Mouse (Mus musculus): ENCODE results near the gene Igf2bp2.

The Igf2bp2 gene

DNA sequence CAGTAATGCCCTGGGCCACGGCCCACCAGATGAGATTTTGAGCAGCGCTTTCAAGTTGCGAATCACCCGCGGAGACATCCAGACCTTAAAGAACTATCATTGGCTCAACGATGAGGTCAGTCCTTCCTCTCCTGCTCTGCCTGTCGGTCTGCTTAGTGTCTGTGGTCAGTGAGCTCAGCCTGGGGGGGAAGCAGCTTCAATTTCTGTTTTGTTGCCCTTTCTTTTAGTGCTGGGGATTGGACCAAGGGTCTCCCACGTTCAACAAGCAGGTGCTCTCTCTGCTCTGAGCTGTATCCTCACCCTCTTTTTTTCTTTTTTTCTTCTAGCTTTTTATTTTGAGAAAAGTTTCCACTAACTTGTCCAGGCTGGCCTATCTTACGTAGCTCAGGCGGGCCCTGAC is 124.5 kb downstream of the Igf2bp2 start:
- in situ Hi-C loops (cut with MboI) = no loop called here

DNA sequence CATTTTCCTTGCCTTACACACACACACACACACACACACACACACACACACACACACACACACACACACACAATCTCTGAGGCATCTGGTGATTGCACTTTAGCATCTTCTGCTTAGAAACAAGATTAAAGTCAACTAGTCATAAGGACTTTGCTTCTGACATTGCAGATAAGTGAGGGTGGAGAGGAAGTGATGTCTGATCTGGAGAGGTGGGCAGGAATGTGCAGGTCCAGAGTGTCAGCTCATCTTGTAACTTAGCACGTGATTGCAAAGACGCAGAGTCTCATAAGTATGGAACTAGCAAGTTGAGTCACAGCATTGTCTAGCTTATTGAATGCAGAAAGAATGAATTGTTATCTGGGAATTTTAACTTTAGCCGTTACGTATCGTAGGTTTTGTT is 135.6 kb downstream of the Igf2bp2 start:
- in situ Hi-C loops (cut with MboI) = no loop called here

DNA sequence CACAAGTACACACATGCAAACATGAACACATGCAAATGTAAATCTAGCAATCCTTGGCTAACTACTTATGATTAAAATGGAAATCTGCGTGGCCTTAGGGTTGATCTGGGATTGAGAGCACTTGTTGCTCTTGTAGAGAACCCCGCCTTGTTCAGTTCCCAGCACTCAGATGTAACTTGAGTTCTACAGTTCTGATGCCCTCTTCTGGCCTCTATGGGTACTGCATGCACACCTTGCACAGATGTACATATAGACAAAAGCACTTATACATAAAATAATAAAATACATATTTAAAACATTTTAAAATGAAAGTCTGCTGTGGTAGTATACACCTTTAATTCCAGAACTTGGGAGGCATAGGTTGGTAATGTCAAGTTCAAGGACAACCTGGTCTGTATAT is 141.0 kb downstream of the Igf2bp2 start:
- in situ Hi-C loops (cut with MboI) = no loop called here

DNA sequence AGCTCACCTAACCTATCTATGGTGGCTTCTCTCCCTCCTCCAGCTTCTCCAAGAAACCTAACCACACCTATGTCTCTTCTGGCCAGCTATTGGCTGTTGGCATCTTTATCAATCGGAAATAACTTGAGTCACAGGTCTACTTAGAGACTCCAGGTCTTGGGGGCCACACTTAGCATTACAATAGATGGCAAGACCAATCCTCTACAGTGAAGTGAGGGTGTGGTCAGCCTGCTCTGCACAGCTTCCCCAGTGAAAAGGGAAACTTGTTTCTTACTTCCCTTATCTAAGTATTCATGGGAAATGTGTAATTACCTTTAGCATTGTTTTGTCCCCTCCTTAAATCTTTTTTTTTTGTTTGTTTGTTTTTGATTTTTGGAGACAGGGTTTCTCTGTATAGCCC is 147.5 kb downstream of the Igf2bp2 start:
- in situ Hi-C loops (cut with MboI) = no loop called here

DNA sequence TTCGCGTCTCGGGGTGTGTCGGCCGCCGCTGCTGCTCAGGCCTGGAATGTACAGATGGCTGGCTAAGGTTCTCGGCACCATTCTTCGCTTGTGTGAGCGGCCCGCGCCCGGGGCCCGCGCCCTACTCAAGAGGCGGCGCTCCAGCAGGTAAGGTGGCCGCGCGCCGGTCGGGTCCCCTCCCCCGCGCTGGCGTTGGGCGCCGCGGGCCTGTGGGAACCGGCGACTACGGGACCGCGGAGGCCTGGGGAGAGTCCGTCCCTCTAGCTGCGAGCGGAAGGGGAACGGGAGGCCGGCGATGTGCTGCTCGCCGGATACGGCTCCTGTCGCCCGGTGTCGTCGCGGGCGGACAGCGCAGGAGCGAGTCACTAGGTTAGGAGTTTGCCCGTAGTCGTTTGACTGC is 153.5 kb downstream of the Igf2bp2 start:
- in situ Hi-C loops (cut with MboI) = no loop called here

DNA sequence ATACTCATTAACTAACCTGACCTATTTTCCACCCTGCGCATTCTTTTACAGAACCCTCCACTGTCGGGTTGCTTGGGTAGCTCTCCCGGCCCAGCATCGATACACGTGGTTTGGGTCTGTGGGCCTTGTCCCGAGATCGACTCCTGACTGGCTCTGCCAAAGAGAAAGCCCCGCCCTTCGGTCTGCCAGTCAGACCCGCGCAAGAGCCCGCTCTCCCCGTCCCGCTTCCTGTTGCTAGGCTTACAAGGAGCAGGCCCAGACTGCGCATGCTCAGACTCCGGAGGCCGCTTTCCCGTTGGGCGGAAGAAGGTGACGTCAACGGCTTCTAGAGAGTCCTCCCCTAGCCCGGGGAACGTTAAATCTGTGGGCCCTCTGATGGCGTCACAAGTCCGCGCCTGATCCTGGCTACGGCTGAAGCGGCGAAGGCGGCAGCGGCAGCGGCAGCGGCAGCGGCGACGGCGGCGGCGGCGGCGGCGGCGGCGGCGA is 154.0 kb downstream of the Igf2bp2 start, which contains the start of gene Senp2:
Gene Senp2 (plus strand): TSS at position 386 of the 486 bp plus-strand sequence.
- in situ Hi-C loops (cut with MboI) = no loop called here

All from mature B cell (primary cell).